Mouse (Mus musculus) neutrophil, adult 5-6 weeks (primary cell): ENCODE results near the gene Elavl4. TPM values are rescaled to one million over a fixed set of nuclear protein-coding genes. Genes with fewer than 3 reads are reported as not detected.

ENCODE experiments used
- ATAC-seq: fragments of 151-379, 151-347 bp; 2 replicates; pipeline ENCODE4 v1.8.0; 2017; ENCODE audit warnings: mild to moderate bottlenecking, moderate TSS enrichment; ENCODE audit not compliant: insufficient number of reproducible peaks, poor library complexity, low FRiP score, severe bottlenecking; ENCODE audit errors: extremely low read depth
- total RNA-seq: library from RNA; stranded (forward); fragments of 200-1000 nt; gene quantifications from 2 replicates; pipeline ENCODE4 v1.2.3, GENCODE M21; 2017

Elavl4 gene
- total RNA-seq, 1 experiment from 2014 or later: not detected

GRCm38 (mm10) chr4:110284446-110284845, 67.3 kb downstream of the Elavl4 start:
- no peak for ATAC-seq

- no peak for ATAC-seq
These were observed 81.7 kb downstream of the Elavl4 start for GRCm38 (mm10) chr4:110270046-110270445.

GRCm38 (mm10) chr4:110266804-110267575, 84.7 kb downstream of the Elavl4 start:
- no peak for ATAC-seq

GRCm38 (mm10) chr4:110264345-110264943, 87.3 kb downstream of the Elavl4 start:
- no peak for ATAC-seq

GRCm38 (mm10) chr4:110257360-110257759, 94.3 kb downstream of the Elavl4 start:
- no peak for ATAC-seq

GRCm38 (mm10) chr4:110255617-110256016, 96.1 kb downstream of the Elavl4 start:
- ATAC-seq: no peak

- ATAC-seq: no peak
These were observed 101.7 kb downstream of the Elavl4 start for GRCm38 (mm10) chr4:110250055-110250454.

GRCm38 (mm10) chr4:110242879-110243278, 108.8 kb downstream of the Elavl4 start:
- ATAC-seq: no peak

GRCm38 (mm10) chr4:110234554-110234953, 117.2 kb downstream of the Elavl4 start:
- no peak for ATAC-seq

GRCm38 (mm10) chr4:110232327-110232726, 119.4 kb downstream of the Elavl4 start:
- ATAC-seq: no peak

- ATAC-seq: no peak
These were observed 119.9 kb downstream of the Elavl4 start for GRCm38 (mm10) chr4:110231799-110232198.

GRCm38 (mm10) chr4:110229652-110230051, 122.1 kb downstream of the Elavl4 start:
- no peak for ATAC-seq

- no peak for ATAC-seq
These were observed 122.5 kb downstream of the Elavl4 start for GRCm38 (mm10) chr4:110229238-110229637.

GRCm38 (mm10) chr4:110227621-110228031, 124.1 kb downstream of the Elavl4 start:
- ATAC-seq: no peak

GRCm38 (mm10) chr4:110225492-110225891, 126.2 kb downstream of the Elavl4 start:
- ATAC-seq: no peak

- ATAC-seq: no peak
These were observed 132.9 kb downstream of the Elavl4 start for GRCm38 (mm10) chr4:110218819-110219218.

- ATAC-seq: no peak
These were observed 134.2 kb downstream of the Elavl4 start for GRCm38 (mm10) chr4:110217553-110217952.

GRCm38 (mm10) chr4:110214543-110214942, 137.2 kb downstream of the Elavl4 start:
- ATAC-seq: no peak

GRCm38 (mm10) chr4:110213666-110214065, 138.0 kb downstream of the Elavl4 start:
- no peak for ATAC-seq

GRCm38 (mm10) chr4:110210246-110210645, 141.5 kb downstream of the Elavl4 start:
- ATAC-seq: no peak
